Mouse (Mus musculus) CH12.LX (cell line): ENCODE measurements around the gene Pla1a. TPM values are rescaled to one million over a fixed set of nuclear protein-coding genes. Genes with fewer than 3 reads are reported as not detected.
A peak's percentile ranks its signal among the peaks of the same experiment; 100 is the strongest.

Source experiments
- DNase-seq: peaks from one replicate; pipeline ENCODE4 v3.0.0-alpha.2; 2013; ENCODE audit errors: extremely low read depth
- H3K27ac ChIP-seq: 2 replicates; pipeline ENCODE4 v1.5.1; 2012; ENCODE audit warnings: low read depth, mild to moderate bottlenecking, control low read depth, moderate library complexity; ENCODE audit not compliant: insufficient read depth
- H3K27me3 ChIP-seq: replicated peaks from 2 replicates; pipeline ENCODE3; 2012; ENCODE audit warnings: inconsistent platforms
- H3K36me3 ChIP-seq, 2 experiments: replicated peaks in 1 of 2; 2 replicates each; pipeline versions ENCODE3 to v1.6.1; 2012; ENCODE audit warnings: inconsistent platforms in 1 of 2, low read length in 1 of 2, mild to moderate bottlenecking in 1 of 2, mixed read lengths in 1 of 2, moderate library complexity in 1 of 2; ENCODE audit not compliant: control insufficient read depth in 1 of 2, insufficient read depth in 1 of 2
- H3K4me1 ChIP-seq, 2 experiments: 2 replicates each; pipeline ENCODE4 v1.6.1; 2012; ENCODE audit warnings: inconsistent platforms in 1 of 2, moderate library complexity in 1 of 2; ENCODE audit not compliant: insufficient read depth in 2 of 2, control insufficient read depth in 1 of 2
- H3K4me2 ChIP-seq: 2 replicates; pipeline ENCODE4 v1.6.1; 2012; ENCODE audit warnings: low read depth, mild to moderate bottlenecking, control low read depth; ENCODE audit not compliant: poor library complexity, insufficient read depth, severe bottlenecking
- H3K4me3 ChIP-seq, 3 experiments: fragments of 150-350 bp in 1 of 3; sonication (generic) in 1 of 3; replicated peaks in 1 of 3; 2 replicates each; pipeline versions ENCODE3 to v1.5.1; 2011 to 2012; ENCODE audit warnings: low read depth in 2 of 3, low read length in 2 of 3, mild to moderate bottlenecking in 2 of 3, moderate library complexity in 2 of 3, control low read depth in 1 of 3, improper control_type of control experiment in 1 of 3, inconsistent platforms in 1 of 3, mixed read lengths in 1 of 3; ENCODE audit not compliant: poor library complexity in 1 of 3
- H3K79me2 ChIP-seq: replicated peaks from 2 replicates; pipeline ENCODE4 v1.6.1; 2012; ENCODE audit warnings: mild to moderate bottlenecking, moderate library complexity; ENCODE audit not compliant: control insufficient read depth, poor library complexity, insufficient read depth, severe bottlenecking; ENCODE audit errors: extremely low read depth
- H3K9ac ChIP-seq: 2 replicates; pipeline ENCODE4 v1.6.1; 2012; ENCODE audit warnings: low read depth, mild to moderate bottlenecking, control low read depth, moderate library complexity; ENCODE audit not compliant: insufficient read depth
- H3K9me3 ChIP-seq: replicated peaks from 2 replicates; pipeline ENCODE3; 2012; ENCODE audit warnings: low read length, inconsistent platforms, mixed read lengths
- CHD1 ChIP-seq: IDR thresholded peaks from 2 replicates; pipeline ENCODE4 v1.6.1; 2012; ENCODE audit warnings: low read depth, low read length, improper control_type of control experiment, inconsistent platforms
- CHD2 ChIP-seq: IDR thresholded peaks from 2 replicates; pipeline ENCODE4 v1.6.1; 2011; ENCODE audit warnings: low read length, improper control_type of control experiment
- CTCF ChIP-seq, 2 experiments: IDR thresholded peaks in 1 of 2; conservative IDR thresholded peaks in 1 of 2; 2 replicates each; pipeline ENCODE4 v1.5.1; 2011 to 2012; ENCODE audit warnings: low read depth in 2 of 2, low read length in 2 of 2, improper control_type of control experiment in 1 of 2, inconsistent platforms in 1 of 2, mild to moderate bottlenecking in 1 of 2, moderate library complexity in 1 of 2
- ELF1 ChIP-seq: IDR thresholded peaks from 2 replicates; pipeline ENCODE4 v1.6.1; 2014; ENCODE audit warnings: low read depth, mild to moderate bottlenecking, inconsistent platforms, low read length, improper control_type of control experiment
- EP300 ChIP-seq: IDR thresholded peaks from 2 replicates; pipeline ENCODE4 v1.6.1; 2011; ENCODE audit warnings: low read length, improper control_type of control experiment
- ETS1 ChIP-seq: conservative IDR thresholded peaks from 2 replicates; pipeline ENCODE4 v1.6.1; 2012; ENCODE audit warnings: low read depth, mild to moderate bottlenecking, inconsistent platforms, low read length, improper control_type of control experiment, moderate library complexity
- GABPA ChIP-seq: IDR thresholded peaks from 2 replicates; pipeline ENCODE4 v1.6.1; 2012; ENCODE audit warnings: low read depth, low read length, improper control_type of control experiment, inconsistent platforms; ENCODE audit not compliant: insufficient replicate concordance
- HCFC1 ChIP-seq: IDR thresholded peaks from 2 replicates; pipeline ENCODE4 v1.6.1; 2012; ENCODE audit warnings: low read depth, mild to moderate bottlenecking, inconsistent platforms, low read length, improper control_type of control experiment
- IRF4 ChIP-seq: IDR thresholded peaks from 2 replicates; pipeline ENCODE4 v1.6.1; 2014; ENCODE audit warnings: low read depth, mild to moderate bottlenecking, inconsistent platforms, low read length, improper control_type of control experiment
- JUN ChIP-seq: IDR thresholded peaks from 2 replicates; pipeline ENCODE4 v1.6.1; 2011; ENCODE audit warnings: low read depth, mild to moderate bottlenecking, low read length, improper control_type of control experiment, moderate library complexity; ENCODE audit not compliant: insufficient read depth
- JUND ChIP-seq: conservative IDR thresholded peaks from 2 replicates; pipeline ENCODE4 v1.6.1; 2011; ENCODE audit warnings: low read depth, low read length, improper control_type of control experiment
- KAT2A ChIP-seq: IDR thresholded peaks from 2 replicates; pipeline ENCODE4 v1.6.1; 2012; ENCODE audit warnings: low read length, improper control_type of control experiment, inconsistent platforms; ENCODE audit not compliant: insufficient replicate concordance
- MAFK ChIP-seq: IDR thresholded peaks from 2 replicates; pipeline ENCODE4 v1.6.1; 2011; ENCODE audit warnings: low read length, improper control_type of control experiment; ENCODE audit not compliant: insufficient replicate concordance
- MAX ChIP-seq: IDR thresholded peaks from 2 replicates; pipeline ENCODE4 v1.6.1; 2011; ENCODE audit warnings: low read length, improper control_type of control experiment
- MEF2A ChIP-seq: IDR thresholded peaks from 2 replicates; pipeline ENCODE4 v1.6.1; 2014; ENCODE audit warnings: low read depth, mild to moderate bottlenecking, inconsistent platforms, low read length, improper control_type of control experiment, borderline replicate concordance
- MXI1 ChIP-seq: IDR thresholded peaks from 2 replicates; pipeline ENCODE4 v1.6.1; 2011; ENCODE audit warnings: mild to moderate bottlenecking, low read depth, low read length, improper control_type of control experiment
- MYC ChIP-seq: IDR thresholded peaks from 2 replicates; pipeline ENCODE4 v1.6.1; 2011; ENCODE audit warnings: low read depth, mild to moderate bottlenecking, improper control_type of control experiment, low read length
- NELFE ChIP-seq: IDR thresholded peaks from 2 replicates; pipeline ENCODE4 v1.6.1; 2011; ENCODE audit warnings: low read depth, low read length, improper control_type of control experiment
- NRF1 ChIP-seq: IDR thresholded peaks from 2 replicates; pipeline ENCODE4 v1.6.1; 2014; ENCODE audit warnings: low read depth, mild to moderate bottlenecking, inconsistent platforms, low read length, improper control_type of control experiment, moderate library complexity
- PAX5 ChIP-seq: IDR thresholded peaks from 2 replicates; pipeline ENCODE4 v1.6.1; 2012; ENCODE audit warnings: low read length, inconsistent platforms, mixed read lengths
- POLR2A ChIP-seq: IDR thresholded peaks from 2 replicates; pipeline ENCODE4 v1.6.1; 2011; ENCODE audit warnings: low read depth, mild to moderate bottlenecking, improper control_type of control experiment, low read length
- POLR2AphosphoS2 ChIP-seq: IDR thresholded peaks from 2 replicates; pipeline ENCODE4 v1.6.1; 2011; ENCODE audit warnings: low read depth, low read length, improper control_type of control experiment
- RCOR1 ChIP-seq: conservative IDR thresholded peaks from 2 replicates; pipeline ENCODE4 v1.6.1; 2012; ENCODE audit warnings: low read depth, mild to moderate bottlenecking, inconsistent platforms, low read length, improper control_type of control experiment
- SIN3A ChIP-seq: IDR thresholded peaks from 2 replicates; pipeline ENCODE4 v1.6.1; 2012; ENCODE audit warnings: low read length, improper control_type of control experiment, inconsistent platforms
- SMC3 ChIP-seq: IDR thresholded peaks from 2 replicates; pipeline ENCODE4 v1.6.1; 2011; ENCODE audit warnings: low read depth, low read length, improper control_type of control experiment
- TCF12 ChIP-seq: IDR thresholded peaks from 2 replicates; pipeline ENCODE4 v1.6.1; 2014; ENCODE audit warnings: low read depth, mild to moderate bottlenecking, inconsistent platforms, low read length, improper control_type of control experiment
- UBTF ChIP-seq: IDR thresholded peaks from 2 replicates; pipeline ENCODE4 v1.6.1; 2012; ENCODE audit warnings: low read depth, mild to moderate bottlenecking, inconsistent platforms, low read length, improper control_type of control experiment, moderate library complexity
- USF1 ChIP-seq: IDR thresholded peaks from 2 replicates; pipeline ENCODE4 v1.6.1; 2014; ENCODE audit warnings: low read depth, mild to moderate bottlenecking, inconsistent platforms, low read length, improper control_type of control experiment
- USF2 ChIP-seq: conservative IDR thresholded peaks from 2 replicates; pipeline ENCODE4 v1.6.1; 2011; ENCODE audit warnings: low read depth, low read length, improper control_type of control experiment
- ZKSCAN1 ChIP-seq: IDR thresholded peaks from 2 replicates; pipeline ENCODE4 v1.6.1; 2012; ENCODE audit warnings: low read depth, inconsistent platforms, low read length, improper control_type of control experiment, borderline replicate concordance
- ZMIZ1 ChIP-seq: IDR thresholded peaks from 2 replicates; pipeline ENCODE4 v1.6.1; 2012; ENCODE audit warnings: low read depth, mild to moderate bottlenecking, inconsistent platforms, low read length, improper control_type of control experiment
- dilution Hi-C: fragments of 300-500 bp; cut with MboI; formaldehyde crosslinking; loops from 2 replicates; pipeline ENCODE4 v1.14.3; 2020; ENCODE audit warnings: low sequenced_read_pairs; ENCODE audit not compliant: extremely low pct_unique_long_range_greater_than_20kb, extremely low pct_ligation_motif_present
- in situ Hi-C: fragments of 300-500 bp; cut with MboI; formaldehyde crosslinking; loops from 3 replicates; pipeline ENCODE4 v1.14.3; 2019; ENCODE audit warnings: low sequenced_read_pairs, low pct_ligation_motif_present, low pct_unique_long_range_greater_than_20kb, mixed read lengths
- polyA plus RNA-seq: library from polyadenylated mRNA; unstranded; fragments of >175 nt; gene quantifications from 2 replicates; pipeline ENCODE4 v1.2.1, GENCODE M21; 2012; ENCODE audit warnings: low read depth; ENCODE audit not compliant: insufficient read length
- total RNA-seq, 2 experiments: library from RNA; depleted of rRNA; stranded (reverse); fragments of 300-350 nt in 1 of 2; fragments of >200 nt in 1 of 2; gene quantifications; 2 replicates each; pipeline ENCODE4 v1.2.3; 2012 to 2014

The Pla1a gene
- total and polyA plus RNA-seq, 3 experiments: 9.3 to 27.9 (median 14.3) TPM

GRCm38 (mm10) chr16:38359241-38359640 lies 73.7 kb downstream of the Pla1a start:
- TF ChIP-seq JUND (0 out of 2 replicates have a peak, but pooled peaks have one; percentile 2), TCF12 (0 out of 2 replicates have a peak, but pooled peaks have one; percentile 57), MEF2A (peak; percentile 40; the same call in 1 of the 2 replicates), ZKSCAN1 (no peak)
- H3K9ac ChIP-seq: no peak overlapping the region
- H3K4me3 ChIP-seq: no peak overlapping the region
- peaks cover 2% of the 10 kb centered on the region for H3K9me3 ChIP-seq
- dilution Hi-C loops: no loop called here
- DNase-seq: no peak
- H3K79me2 ChIP-seq: peaks cover 5% of the 10 kb centered on the region
- no peaks in the 10 kb centered on the region for H3K27me3 ChIP-seq
- H3K4me2 ChIP-seq: peak overlapping the region; percentile 53; the same call in 1 of the 2 replicates
- peaks cover 6 to 55% of the 10 kb centered on the region in 2 experiments for H3K36me3 ChIP-seq
- H3K4me1 ChIP-seq: peaks cover 23 to 56% of the 10 kb centered on the region in 2 experiments
- H3K27ac ChIP-seq: no peak overlapping the region
- in situ Hi-C loops: no loop called here

- H3K9me3 ChIP-seq: peaks cover 2% of the 10 kb centered on the region
- H3K36me3 ChIP-seq: peaks cover 11 to 62% of the 10 kb centered on the region in 2 experiments
- peak overlapping the region; percentile 23; the same call in 1 of the 2 replicates for H3K9ac ChIP-seq
- DNase-seq: no peak
- no peak overlapping the region for H3K4me3 ChIP-seq
- dilution Hi-C loops (no loop called here), in situ Hi-C loops (no loop called here)
- H3K27me3 ChIP-seq: no peaks in the 10 kb centered on the region
- peak overlapping the region; percentile 53 for H3K4me2 ChIP-seq
- peaks cover 19 to 55% of the 10 kb centered on the region in 2 experiments for H3K4me1 ChIP-seq
- peak overlapping the region; percentile 59 for H3K27ac ChIP-seq
- peaks cover 11% of the 10 kb centered on the region for H3K79me2 ChIP-seq
- no peak for TF ChIP-seq KAT2A
- no peak for TF ChIP-seq HCFC1
- TF ChIP-seq USF2: no peak
- 0 out of 2 replicates have a peak, but pooled peaks have one; percentile 41 for TF ChIP-seq CHD1
- TF ChIP-seq USF1: no peak
- no peak; the same call in 1 of the 2 replicates for TF ChIP-seq RCOR1
- TF ChIP-seq MAX: peak; percentile 91
- TF ChIP-seq SIN3A: 0 out of 2 replicates have a peak, but pooled peaks have one; percentile 21
- no peak for TF ChIP-seq GABPA
- peak; percentile 92 for TF ChIP-seq MYC
- peak; percentile 82 for TF ChIP-seq JUND
- no peak for TF ChIP-seq ETS1
- TF ChIP-seq CHD2: 0 out of 2 replicates have a peak, but pooled peaks have one; percentile 27
- no peak for TF ChIP-seq NELFE
- no peak for TF ChIP-seq ELF1
- TF ChIP-seq CTCF (conservative IDR thresholded peaks at IDR 0.05 in 1 of 2, IDR thresholded peaks at IDR 0.05 in 1 of 2; ENCODE audit: low read depth in 2 of 2, low read length in 2 of 2): no peak
- TF ChIP-seq NRF1: no peak
- TF ChIP-seq ZMIZ1: no peak
- peak; percentile 54; the same call in 1 of the 2 replicates for TF ChIP-seq EP300
- peak; percentile 46 for TF ChIP-seq JUN
- peak; percentile 19 for TF ChIP-seq SMC3
- TF ChIP-seq UBTF: no peak
- no peak; the same call in 1 of the 2 replicates for TF ChIP-seq POLR2AphosphoS2
- no peak for TF ChIP-seq ZKSCAN1
- peak; percentile 86; the same call in 1 of the 2 replicates for TF ChIP-seq MXI1
- TF ChIP-seq IRF4: peak; percentile 59; the same call in 1 of the 2 replicates
- TF ChIP-seq PAX5: no peak
- no peak for TF ChIP-seq MAFK
- TF ChIP-seq MEF2A: no peak
- no peak; the same call in 1 of the 2 replicates for TF ChIP-seq POLR2A
These were observed 74.6 kb downstream of the Pla1a start for GRCm38 (mm10) chr16:38358256-38358812.
